Mouse (Mus musculus): Measurements from ENCODE around the gene Appl2.

Gene Appl2

DNA sequence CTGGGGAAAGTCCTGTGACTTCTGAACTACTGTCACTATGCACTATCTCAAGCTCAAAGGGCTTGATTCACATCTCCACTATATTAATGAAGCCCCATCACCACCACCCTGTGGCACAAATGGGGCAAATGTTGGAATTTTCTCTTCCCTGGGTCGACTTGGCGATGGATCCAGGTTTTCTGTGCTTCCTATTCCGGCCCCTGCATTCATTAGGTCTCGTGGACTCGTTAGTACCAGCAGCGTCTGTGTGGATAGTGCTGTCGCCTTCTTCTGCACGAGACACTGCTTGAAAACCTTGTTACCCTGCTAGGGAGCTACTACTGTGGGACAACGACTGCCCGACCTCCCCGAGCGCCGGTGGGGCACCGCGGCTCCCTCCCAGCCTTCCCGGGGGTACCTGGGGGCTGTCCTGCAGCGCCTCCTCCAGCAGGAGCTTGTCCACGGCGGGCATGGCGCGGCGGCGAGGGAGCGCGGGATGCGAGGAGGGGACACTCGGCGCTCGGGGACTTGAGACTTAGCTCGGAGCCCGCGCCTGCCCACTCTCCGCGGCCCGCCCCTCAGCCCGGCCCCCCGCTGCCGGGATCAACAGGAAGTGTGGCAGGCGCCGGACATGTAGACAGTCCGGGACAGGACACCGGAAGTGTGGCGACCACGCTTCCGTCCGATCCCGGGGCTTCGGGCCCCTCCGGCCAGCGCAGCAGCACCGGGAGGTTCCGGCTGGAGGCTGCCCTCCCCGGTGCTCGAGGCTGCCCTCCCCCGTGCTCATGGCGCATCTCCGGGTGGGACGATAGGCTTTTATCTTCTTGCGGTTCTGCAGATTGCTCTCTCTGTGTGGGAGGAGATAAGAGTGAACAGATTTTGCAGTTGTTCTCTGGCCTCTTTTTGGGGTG lies at the start of gene Appl2:
Gene Appl2, minus strand, starts transcription at position 608 of the 890 bp plus-strand sequence.
- peak; percentile 94 to 97 for DNase-seq

- no peak for DNase-seq
These were observed 47.7 kb upstream of the Appl2 start for GRCm38 (mm10) chr10:83696226-83696625.

DNA sequence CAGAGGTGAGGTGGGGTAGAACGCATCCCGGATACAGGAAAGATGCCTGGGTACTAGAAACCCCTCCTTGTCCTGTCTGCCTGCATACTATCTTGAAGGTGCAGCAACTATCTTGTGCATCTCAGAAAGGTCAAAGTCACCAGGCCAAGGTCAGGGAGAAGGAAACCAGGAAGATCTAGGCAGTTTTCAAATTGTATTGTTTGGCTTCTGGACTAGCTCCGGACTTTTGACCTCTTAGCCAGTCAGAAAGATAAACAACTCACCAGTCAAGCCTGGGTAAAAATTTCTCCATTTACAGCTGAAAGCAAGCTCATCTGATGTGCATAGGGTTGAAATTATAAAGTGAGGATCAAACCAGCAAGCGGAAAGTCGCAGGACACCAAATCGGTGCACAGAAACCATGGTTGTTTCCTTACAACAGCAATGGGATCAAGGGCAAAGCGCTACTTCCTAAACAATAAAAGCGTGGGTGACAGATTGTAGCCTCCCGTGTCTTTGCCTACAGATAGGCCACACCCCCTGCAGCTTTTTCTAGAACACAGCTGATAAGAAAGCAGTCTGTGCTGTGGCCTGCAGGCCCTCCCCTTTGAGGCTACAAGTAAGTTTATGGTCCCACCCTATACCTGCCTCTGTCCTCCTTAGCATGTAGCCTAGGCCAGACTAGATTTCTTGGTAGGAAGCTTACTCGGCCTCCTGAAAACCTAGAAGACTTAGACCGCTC lies 43.8 kb upstream of the Appl2 start:
- DNase-seq: no peak

DNA sequence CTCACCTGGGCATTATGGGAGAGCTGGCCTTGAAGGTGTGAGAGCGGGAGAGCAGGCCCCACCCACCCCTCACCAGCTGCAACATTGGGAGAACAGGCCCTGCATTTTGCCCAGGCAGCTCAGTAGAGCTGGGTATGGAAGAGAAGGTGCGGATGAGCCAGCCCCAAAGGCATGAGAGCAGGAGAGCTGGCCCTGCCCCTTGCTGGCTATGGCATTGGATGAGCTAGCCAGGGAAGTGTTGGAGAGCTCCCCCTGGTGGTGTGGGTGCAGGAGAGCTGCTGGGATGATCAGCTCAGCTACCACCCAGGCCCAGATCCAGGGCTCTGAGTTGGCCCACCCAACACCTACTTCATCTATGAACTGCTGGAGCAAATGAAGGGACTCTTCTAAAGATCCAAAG lies 39.7 kb upstream of the Appl2 start:
- peak; percentile 8 to 34 for DNase-seq

GRCm38 (mm10) chr10:83681334-83681733 lies 32.8 kb upstream of the Appl2 start:
- DNase-seq: no peak

DNA sequence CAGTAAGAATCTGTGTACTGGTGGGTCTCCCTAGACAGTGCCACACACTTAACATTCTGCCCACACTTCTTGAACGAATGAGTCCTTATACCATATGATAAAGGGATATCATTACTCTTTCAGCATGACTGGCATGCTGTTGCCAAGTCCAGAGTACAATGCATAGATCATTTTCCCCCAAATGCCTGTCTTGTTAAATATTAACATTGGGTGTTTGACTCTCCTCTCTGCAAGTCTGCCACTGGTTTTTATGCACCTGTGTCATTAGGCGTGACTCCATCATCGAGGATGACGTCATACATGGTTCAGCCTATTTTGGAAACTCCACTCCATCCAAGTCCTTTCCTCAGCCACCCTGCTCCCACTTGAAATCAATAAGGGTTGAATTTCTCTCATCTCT lies 18.0 kb upstream of the Appl2 start:
- DNase-seq: no peak

DNA sequence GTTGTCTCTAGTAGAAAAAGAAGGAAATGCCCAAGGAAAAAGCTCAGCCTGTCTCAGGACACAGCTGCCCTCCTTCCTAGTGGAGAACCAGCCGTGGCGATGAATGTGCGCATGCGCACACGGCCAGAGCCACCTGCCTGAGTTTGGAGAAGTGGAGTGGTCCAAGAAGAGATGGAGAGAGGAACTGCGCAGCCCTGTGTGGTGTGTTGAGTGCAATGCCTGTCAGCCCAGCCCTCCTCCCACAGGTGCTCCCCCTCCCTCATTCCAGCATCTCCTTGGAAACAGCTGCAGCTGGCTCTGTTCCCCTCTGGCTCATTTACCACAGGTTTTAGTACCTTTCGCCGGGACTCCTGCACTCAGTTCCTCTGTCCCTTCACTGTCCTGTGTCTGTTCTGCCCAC lies 13.4 kb upstream of the Appl2 start:
- DNase-seq: no peak

- no peak for DNase-seq
These were observed 12.1 kb upstream of the Appl2 start for GRCm38 (mm10) chr10:83660605-83661004.

GRCm38 (mm10) chr10:83654591-83654990 lies 6.1 kb upstream of the Appl2 start:
- peak in 1 of 2 experiments; percentile 7 for DNase-seq

DNA sequence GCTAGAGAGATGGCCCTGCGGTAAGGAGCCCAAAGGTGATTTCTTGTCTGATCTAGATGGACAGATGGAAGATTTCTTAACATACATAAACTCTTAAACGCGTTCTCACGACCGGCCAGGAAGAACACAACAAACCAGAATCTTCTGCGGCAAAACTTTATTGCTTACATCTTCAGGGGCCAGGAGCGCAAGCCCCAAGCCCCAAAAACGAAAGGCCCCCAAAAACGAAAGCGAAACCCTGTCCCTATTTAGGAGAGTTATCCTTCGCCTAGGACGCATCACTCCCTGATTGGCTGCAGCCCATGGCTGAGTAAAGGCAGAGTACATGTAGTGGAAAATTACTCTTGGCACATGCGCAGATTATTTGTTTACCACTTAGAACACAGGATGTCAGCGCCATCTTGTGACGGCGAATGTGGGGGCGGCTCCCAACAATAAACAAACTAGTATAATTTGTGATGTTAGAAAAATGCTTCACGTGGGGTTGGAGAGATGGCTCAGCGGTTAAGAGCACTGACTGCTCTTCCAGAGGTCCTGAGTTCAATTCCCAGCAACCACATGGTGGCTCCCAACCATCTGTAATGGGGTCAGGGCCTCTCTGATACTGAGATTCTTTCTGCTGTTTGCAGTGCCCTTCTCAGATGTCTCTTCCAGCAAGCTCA lies 3.8 kb upstream of the Appl2 start:
- peak in 1 of 2 experiments; percentile 32 for DNase-seq

GRCm38 (mm10) chr10:83649037-83649436 lies 499 bp upstream of the Appl2 start:
- DNase-seq: no peak

GRCm38 (mm10) chr10:83646351-83646885 lies 2.1 kb downstream of the Appl2 start:
- peak; percentile 34 to 50 for DNase-seq

- DNase-seq: peak; percentile 28 to 51
These were observed 2.9 kb downstream of the Appl2 start for GRCm38 (mm10) chr10:83645716-83645990.

- peak; percentile 42 to 47 for DNase-seq
These were observed 3.4 kb downstream of the Appl2 start for GRCm38 (mm10) chr10:83644865-83645715.

GRCm38 (mm10) chr10:83644167-83644566 lies 4.4 kb downstream of the Appl2 start:
- peak in 1 of 2 experiments; percentile 20 for DNase-seq

- peak in 1 of 2 experiments; percentile 19 for DNase-seq
These were observed 6.9 kb downstream of the Appl2 start for GRCm38 (mm10) chr10:83641641-83642040.

DNA sequence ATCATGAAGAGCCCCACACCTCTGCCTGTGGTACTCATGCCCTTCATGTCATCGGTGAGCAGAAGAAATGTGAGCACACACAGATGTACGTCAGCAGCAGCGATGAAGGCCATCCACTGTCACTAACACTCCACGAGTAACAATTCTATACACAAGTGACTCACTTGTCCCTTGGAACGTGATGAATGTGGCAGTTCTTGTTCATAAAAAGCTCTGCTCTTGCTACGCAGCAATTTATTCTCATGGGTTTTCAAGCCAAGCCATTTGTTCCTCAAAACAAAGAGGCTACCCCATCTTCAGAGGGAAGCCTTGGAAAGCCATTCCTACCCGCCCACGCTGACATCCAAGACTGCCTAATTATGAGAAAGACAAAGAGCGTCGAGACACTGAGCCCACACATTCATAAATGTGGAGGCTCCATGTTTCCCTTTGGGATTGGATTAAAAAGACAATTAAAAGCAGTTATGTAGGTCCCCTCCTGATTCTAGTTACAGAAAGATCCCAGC lies 8.6 kb downstream of the Appl2 start:
- DNase-seq: peak in 1 of 2 experiments; percentile 5

GRCm38 (mm10) chr10:83637295-83637694 lies 11.2 kb downstream of the Appl2 start:
- peak; percentile 44 to 54 for DNase-seq

DNA sequence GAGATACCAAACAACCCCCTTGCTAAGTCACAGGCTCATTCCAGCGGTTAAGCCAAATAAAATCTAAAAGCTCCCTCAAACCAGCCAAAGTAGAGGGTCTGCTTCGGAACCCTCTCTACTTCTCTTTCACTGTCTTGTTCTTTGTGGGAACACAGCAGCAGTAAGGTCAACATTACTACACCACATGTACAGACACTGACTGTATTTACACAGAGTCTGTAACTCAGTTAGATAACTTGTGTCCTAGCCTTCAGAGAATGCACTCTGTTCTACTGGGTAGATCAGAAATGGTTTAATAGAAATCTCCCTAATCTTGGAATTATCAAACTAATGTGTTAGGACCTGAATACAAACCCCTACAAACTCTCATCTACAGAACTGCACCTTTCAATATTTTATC lies 12.3 kb downstream of the Appl2 start:
- DNase-seq: no peak

DNA sequence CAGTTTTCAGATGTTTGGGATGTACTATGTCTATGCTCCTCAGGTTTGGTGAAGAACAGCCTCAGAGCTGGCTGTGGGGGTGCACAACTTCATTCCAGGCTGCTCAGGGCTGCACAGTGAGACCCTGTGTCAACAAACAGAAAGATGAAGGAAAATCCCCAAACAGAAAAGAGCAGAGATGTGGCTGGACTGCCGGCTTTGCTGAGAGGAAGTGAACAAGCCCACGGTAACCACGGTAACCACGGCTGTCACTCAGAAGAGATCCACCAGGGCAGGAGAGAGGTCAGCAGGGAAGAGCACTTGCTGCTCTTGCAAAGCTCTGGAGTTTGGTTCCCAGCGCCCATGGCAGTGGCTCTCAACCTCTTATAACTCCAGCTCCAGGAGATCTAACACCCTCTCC lies 14.1 kb downstream of the Appl2 start:
- DNase-seq: no peak

DNA sequence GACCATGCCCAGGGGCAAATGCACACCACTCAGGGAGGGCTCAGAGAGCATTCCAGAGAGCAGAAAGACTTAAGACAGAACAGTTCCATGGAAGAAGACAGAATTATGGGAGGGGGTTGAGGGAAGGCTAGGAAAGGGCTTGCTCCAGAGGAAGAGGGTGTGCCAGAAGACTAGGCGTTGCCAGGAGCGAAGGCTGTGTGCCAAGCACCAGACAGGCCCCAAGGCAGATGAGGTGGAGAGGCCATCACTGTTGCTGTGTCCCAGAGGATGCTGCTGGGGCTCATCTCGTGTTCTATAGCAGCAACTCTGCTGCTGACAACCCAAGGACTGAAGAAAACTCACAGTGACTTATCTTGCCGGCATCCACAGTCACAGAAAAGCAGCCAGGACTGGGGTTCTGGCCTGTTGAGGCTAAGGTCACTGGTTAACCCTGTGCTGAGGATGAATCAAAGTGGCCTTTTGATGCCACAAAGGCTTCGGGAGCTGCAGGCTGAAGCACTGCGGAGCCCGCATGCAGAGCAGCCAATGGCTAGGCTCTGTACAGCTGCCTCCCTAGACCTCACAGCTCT lies 15.6 kb downstream of the Appl2 start:
- peak; percentile 54 to 58 for DNase-seq

DNA sequence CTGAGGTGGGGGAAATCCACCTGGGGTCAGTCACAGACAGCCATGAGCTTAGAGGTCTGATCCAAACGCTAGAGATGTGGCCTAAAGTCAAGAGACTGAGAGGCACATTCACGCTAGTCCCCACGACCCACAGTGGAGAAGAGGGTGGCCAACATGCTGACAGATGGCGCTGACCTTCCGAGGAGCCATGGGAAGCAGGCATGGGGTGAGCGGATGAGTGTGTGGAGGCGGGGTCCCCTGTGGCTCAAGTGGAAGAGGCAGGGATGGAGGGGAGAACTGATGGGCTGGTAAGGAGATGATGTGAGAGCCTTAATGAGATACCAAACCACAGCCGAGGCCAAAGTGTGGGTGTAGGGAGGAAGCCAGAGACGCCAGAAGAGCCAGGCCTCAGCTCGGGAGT lies 16.8 kb downstream of the Appl2 start:
- DNase-seq: peak; percentile 61 to 62
